Mouse (Mus musculus): ENCODE measurements around the gene Yjefn3. TPM values are rescaled to one million over a fixed set of nuclear protein-coding genes. Genes with fewer than 3 reads are reported as not detected.

Yjefn3 gene
- polyA plus RNA-seq, 1 experiment, result not detected

- Histone ChIP-seq H3K4me1 (ENCODE audit: control insufficient read depth, insufficient read depth, low read length) (peaks cover 10% of the 10 kb centered on the region), H3K4me3 (replicated peaks; ENCODE audit: control insufficient read depth, low read depth, low read length) (no peak overlapping the region), H3K27ac (ENCODE audit: control insufficient read depth, insufficient read depth, low read depth, low read length, poor library complexity) (no peak overlapping the region)
- 23% methylated on average over 1 of the region's 1 CpGs for WGBS
- TF ChIP-seq POLR2A (IDR thresholded peaks at IDR 0.05; ENCODE audit: borderline replicate concordance, control insufficient read depth, low read depth, low read length), result no peak
- peak; percentile 53 for TF ChIP-seq CTCF (IDR thresholded peaks at IDR 0.05; ENCODE audit: control insufficient read depth, insufficient read depth, low read length)
These were observed 16.5 kb upstream of the Yjefn3 start for GRCm38 (mm10) chr8:69919010-69919409.

DNA sequence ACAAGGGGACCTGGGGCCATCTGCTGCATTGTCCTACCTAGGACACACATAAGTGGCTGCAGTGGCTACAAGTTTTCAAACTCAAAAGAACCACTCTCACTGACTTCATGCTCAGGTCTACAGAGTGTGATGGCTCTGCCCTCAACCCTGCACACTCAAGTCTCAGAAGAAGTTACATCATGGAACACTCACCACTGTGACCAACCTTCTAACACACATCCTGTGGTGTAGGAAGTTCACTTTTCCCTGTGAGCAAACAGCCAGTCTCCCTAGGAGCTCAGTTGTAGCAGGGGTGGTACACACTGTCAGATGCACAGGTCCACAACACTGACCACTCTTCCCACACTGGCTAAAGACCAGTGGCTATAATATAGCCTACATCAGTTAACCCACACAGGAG lies 16.0 kb upstream of the Yjefn3 start:
- H3K27ac ChIP-seq (ENCODE audit: control insufficient read depth, insufficient read depth, low read depth, low read length, poor library complexity), result no peak overlapping the region
- peaks cover 9% of the 10 kb centered on the region for H3K4me1 ChIP-seq (ENCODE audit: control insufficient read depth, insufficient read depth, low read length)
- H3K4me3 ChIP-seq (replicated peaks; ENCODE audit: control insufficient read depth, low read depth, low read length), result no peak overlapping the region
- TF ChIP-seq CTCF (IDR thresholded peaks at IDR 0.05; ENCODE audit: control insufficient read depth, insufficient read depth, low read length) (no peak), POLR2A (IDR thresholded peaks at IDR 0.05; ENCODE audit: borderline replicate concordance, control insufficient read depth, low read depth, low read length) (no peak)

- Histone ChIP-seq H3K27ac (ENCODE audit: control insufficient read depth, insufficient read depth, low read depth, low read length, poor library complexity) (no peak overlapping the region), H3K4me3 (replicated peaks; ENCODE audit: control insufficient read depth, low read depth, low read length) (no peak overlapping the region), H3K4me1 (ENCODE audit: control insufficient read depth, insufficient read depth, low read length) (peaks cover 3% of the 10 kb centered on the region)
- TF ChIP-seq CTCF (IDR thresholded peaks at IDR 0.05; ENCODE audit: control insufficient read depth, insufficient read depth, low read length) (no peak), POLR2A (IDR thresholded peaks at IDR 0.05; ENCODE audit: borderline replicate concordance, control insufficient read depth, low read depth, low read length) (no peak)
- WGBS, result 74% methylated on average over 5 of the region's 5 CpGs
These were observed 13.2 kb upstream of the Yjefn3 start for GRCm38 (mm10) chr8:69915748-69916147.

GRCm38 (mm10) chr8:69914526-69914925 lies 12.0 kb upstream of the Yjefn3 start:
- no peak overlapping the region for H3K27ac ChIP-seq (ENCODE audit: control insufficient read depth, insufficient read depth, low read depth, low read length, poor library complexity)
- WGBS, result 86% methylated on average over 4 of the region's 4 CpGs
- H3K4me3 ChIP-seq (replicated peaks; ENCODE audit: control insufficient read depth, low read depth, low read length), result no peak overlapping the region
- no peak for TF ChIP-seq CTCF (IDR thresholded peaks at IDR 0.05; ENCODE audit: control insufficient read depth, insufficient read depth, low read length)
- no peak for TF ChIP-seq POLR2A (IDR thresholded peaks at IDR 0.05; ENCODE audit: borderline replicate concordance, control insufficient read depth, low read depth, low read length)
- H3K4me1 ChIP-seq (ENCODE audit: control insufficient read depth, insufficient read depth, low read length), result no peaks in the 10 kb centered on the region

DNA sequence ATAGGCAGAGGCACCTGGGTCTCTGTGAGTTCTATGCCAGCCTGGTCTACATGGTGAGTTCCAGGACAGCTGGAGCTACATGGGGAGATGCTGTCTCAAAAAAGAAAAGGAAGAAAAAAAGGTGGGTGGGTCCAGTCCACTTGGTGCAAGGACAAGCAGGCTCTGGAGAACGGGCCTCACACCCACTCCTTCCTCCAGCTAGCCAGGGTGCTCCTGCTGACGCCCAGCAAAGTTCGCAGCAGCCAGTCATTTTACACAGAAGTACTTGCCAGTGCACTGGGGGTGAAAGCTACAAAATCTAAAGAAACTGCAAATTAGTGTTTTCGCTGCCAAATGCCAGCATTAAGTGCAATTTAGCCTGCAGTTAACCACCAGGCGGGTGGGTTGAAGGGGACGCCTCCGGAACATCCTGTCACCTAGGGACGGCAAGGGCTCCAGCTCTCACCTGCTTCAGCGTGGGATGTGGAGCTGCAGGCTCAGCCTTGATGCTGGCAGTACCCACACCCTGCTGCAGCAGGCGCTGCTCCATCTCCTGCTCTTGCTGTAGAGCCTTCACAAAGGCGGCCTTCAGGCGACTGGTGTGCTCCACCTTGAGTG lies 10.1 kb upstream of the Yjefn3 start:
- WGBS, result 90% methylated on average over 12 of the region's 12 CpGs
- Histone ChIP-seq H3K4me3 (replicated peaks; ENCODE audit: control insufficient read depth, low read depth, low read length) (no peak overlapping the region), H3K27ac (ENCODE audit: control insufficient read depth, insufficient read depth, low read depth, low read length, poor library complexity) (no peak overlapping the region; the same call in 1 of the 2 replicates), H3K4me1 (ENCODE audit: control insufficient read depth, insufficient read depth, low read length) (no peaks in the 10 kb centered on the region)
- no peak for TF ChIP-seq CTCF (IDR thresholded peaks at IDR 0.05; ENCODE audit: control insufficient read depth, insufficient read depth, low read length)
- TF ChIP-seq POLR2A (IDR thresholded peaks at IDR 0.05; ENCODE audit: borderline replicate concordance, control insufficient read depth, low read depth, low read length), result no peak

DNA sequence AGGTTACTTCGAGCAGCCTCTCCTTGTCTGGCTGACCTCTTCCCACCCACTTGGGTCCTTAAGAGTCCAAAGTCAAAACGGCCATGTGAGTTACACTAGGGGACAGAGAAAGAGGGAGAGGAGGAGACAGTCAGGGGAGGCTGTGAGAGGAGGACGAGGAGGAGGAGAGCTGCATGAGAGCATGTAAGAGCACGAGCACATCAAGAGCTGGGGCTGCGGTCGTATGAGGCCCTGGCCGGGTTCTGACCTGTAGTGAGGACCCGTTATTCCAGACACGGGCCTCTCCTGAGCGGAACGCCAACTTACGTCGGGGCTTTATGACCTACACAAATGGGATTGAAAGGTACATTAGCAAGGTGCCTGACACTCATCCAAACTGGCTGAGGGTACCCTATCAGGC lies 9.4 kb upstream of the Yjefn3 start:
- Histone ChIP-seq H3K4me3 (replicated peaks; ENCODE audit: control insufficient read depth, low read depth, low read length) (no peak overlapping the region), H3K27ac (ENCODE audit: control insufficient read depth, insufficient read depth, low read depth, low read length, poor library complexity) (no peak overlapping the region), H3K4me1 (ENCODE audit: control insufficient read depth, insufficient read depth, low read length) (no peaks in the 10 kb centered on the region)
- TF ChIP-seq POLR2A (IDR thresholded peaks at IDR 0.05; ENCODE audit: borderline replicate concordance, control insufficient read depth, low read depth, low read length) (no peak), CTCF (IDR thresholded peaks at IDR 0.05; ENCODE audit: control insufficient read depth, insufficient read depth, low read length) (no peak)
- 86% methylated on average over 13 of the region's 13 CpGs for WGBS

DNA sequence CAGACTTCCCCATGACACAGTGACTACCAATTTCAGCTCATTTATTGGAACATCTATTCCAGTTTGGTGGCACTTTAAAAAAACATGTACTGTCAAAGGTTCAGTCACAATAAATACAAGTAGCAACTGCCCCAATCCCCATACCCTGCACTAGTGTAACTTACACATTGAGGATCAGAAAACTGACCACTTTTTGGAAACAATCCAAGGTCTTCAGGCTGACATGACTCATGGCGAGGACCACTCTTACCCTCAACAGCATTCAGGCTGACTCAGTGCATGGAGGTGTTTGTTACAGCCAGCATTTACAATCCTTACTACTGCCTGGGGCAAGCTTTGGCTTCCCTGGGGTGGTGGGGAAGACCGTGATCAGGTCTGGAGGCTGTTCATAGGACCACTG lies 4.6 kb upstream of the Yjefn3 start:
- H3K4me3 ChIP-seq (replicated peaks; ENCODE audit: control insufficient read depth, low read depth, low read length), result no peak overlapping the region
- 73% methylated on average over 2 of the region's 2 CpGs for WGBS
- no peak overlapping the region for H3K27ac ChIP-seq (ENCODE audit: control insufficient read depth, insufficient read depth, low read depth, low read length, poor library complexity)
- H3K4me1 ChIP-seq (ENCODE audit: control insufficient read depth, insufficient read depth, low read length), result no peaks in the 10 kb centered on the region
- no peak for TF ChIP-seq POLR2A (IDR thresholded peaks at IDR 0.05; ENCODE audit: borderline replicate concordance, control insufficient read depth, low read depth, low read length)
- TF ChIP-seq CTCF (IDR thresholded peaks at IDR 0.05; ENCODE audit: control insufficient read depth, insufficient read depth, low read length), result no peak

GRCm38 (mm10) chr8:69906260-69906659 lies 3.7 kb upstream of the Yjefn3 start:
- TF ChIP-seq POLR2A (IDR thresholded peaks at IDR 0.05; ENCODE audit: borderline replicate concordance, control insufficient read depth, low read depth, low read length) (no peak), CTCF (IDR thresholded peaks at IDR 0.05; ENCODE audit: control insufficient read depth, insufficient read depth, low read length) (no peak)
- WGBS, result 82% methylated on average over 2 of the region's 2 CpGs
- Histone ChIP-seq H3K4me1 (ENCODE audit: control insufficient read depth, insufficient read depth, low read length) (no peaks in the 10 kb centered on the region), H3K27ac (ENCODE audit: control insufficient read depth, insufficient read depth, low read depth, low read length, poor library complexity) (no peak overlapping the region), H3K4me3 (replicated peaks; ENCODE audit: control insufficient read depth, low read depth, low read length) (no peak overlapping the region)

DNA sequence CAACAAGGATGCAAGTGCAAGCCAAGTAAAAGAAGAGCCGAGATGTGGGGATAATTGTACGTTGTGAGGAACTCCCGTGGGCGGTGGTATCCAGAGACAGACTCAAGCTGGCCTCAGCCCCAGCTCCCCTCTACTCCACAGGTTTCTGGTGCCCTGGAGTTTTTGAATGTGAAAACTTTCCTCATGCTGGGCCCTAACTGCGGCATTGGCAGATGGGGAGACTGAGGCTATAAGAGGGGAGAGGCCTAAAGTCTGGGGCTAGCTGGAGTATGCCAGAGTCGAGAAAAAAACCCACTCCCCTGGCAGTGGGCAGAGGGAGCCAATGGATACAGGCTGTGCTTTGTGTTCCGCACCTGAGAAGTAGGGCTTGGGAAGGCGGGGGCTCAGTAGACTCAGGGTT lies 1.6 kb upstream of the Yjefn3 start:
- Histone ChIP-seq H3K27ac (ENCODE audit: control insufficient read depth, insufficient read depth, low read depth, low read length, poor library complexity) (no peak overlapping the region), H3K4me1 (ENCODE audit: control insufficient read depth, insufficient read depth, low read length) (no peaks in the 10 kb centered on the region; the same call in 1 of the 2 replicates), H3K4me3 (replicated peaks; ENCODE audit: control insufficient read depth, low read depth, low read length) (no peak overlapping the region)
- WGBS, result 85% methylated on average over 8 of the region's 8 CpGs
- no peak for TF ChIP-seq CTCF (IDR thresholded peaks at IDR 0.05; ENCODE audit: control insufficient read depth, insufficient read depth, low read length)
- TF ChIP-seq POLR2A (IDR thresholded peaks at IDR 0.05; ENCODE audit: borderline replicate concordance, control insufficient read depth, low read depth, low read length), result no peak
